Mouse (Mus musculus) CD4-positive, CD25-positive, alpha-beta regulatory T cell, adult 4 months (primary cell): Measurements from ENCODE around the gene Dmrta2. TPM values are rescaled to one million over a fixed set of nuclear protein-coding genes. Genes with fewer than 3 reads are reported as not detected.

ENCODE experiments used
- ATAC-seq: one replicate; pipeline ENCODE4 v1.8.0; 2017
- polyA plus RNA-seq, 2 experiments: library from polyadenylated mRNA; unstranded; fragments of 100-300 nt; shearing (Covaris generic); gene quantifications; one replicate each; pipeline ENCODE4 v1.2.1; 2017

The Dmrta2 gene
- polyA plus RNA-seq, 2 experiments from 2014 or later, result not detected

DNA sequence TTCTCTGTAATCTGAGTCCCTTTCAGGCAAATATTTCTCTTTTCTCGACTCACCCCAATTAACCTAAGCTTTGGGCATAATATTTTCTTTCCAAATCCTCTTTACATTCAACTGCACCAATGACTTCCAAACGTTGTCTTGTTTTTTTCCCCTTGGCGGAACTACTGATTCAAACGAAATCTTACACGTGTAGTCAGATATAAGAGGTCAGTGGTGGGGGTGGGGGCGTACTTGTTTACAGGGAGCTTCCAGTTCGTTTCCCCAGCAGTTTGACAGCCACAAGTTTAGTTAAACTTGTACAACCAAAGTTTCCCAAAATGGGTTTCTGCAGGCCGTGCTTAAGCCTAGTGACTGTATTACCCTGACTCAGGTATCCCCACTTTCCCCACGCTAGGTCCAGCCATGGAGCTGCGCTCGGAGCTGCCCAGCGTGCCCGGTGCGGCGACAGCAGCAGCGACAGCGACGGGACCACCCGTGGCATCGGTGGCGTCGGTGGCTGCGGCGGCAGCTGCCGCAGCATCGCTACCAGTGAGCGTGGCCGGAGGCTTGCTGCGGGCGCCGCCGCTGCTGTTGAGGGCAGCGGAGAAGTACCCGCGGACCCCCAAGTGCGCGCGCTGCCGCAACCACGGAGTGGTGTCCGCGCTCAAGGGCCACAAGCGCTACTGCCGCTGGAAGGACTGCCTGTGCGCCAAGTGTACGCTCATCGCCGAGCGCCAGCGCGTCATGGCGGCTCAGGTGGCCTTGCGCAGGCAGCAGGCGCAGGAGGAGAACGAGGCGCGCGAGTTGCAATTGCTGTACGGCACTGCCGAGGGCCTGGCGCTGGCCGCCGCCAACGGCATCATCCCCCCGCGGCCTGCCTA, 1.8 kb downstream of the Dmrta2 start:
- no peak for ATAC-seq

DNA sequence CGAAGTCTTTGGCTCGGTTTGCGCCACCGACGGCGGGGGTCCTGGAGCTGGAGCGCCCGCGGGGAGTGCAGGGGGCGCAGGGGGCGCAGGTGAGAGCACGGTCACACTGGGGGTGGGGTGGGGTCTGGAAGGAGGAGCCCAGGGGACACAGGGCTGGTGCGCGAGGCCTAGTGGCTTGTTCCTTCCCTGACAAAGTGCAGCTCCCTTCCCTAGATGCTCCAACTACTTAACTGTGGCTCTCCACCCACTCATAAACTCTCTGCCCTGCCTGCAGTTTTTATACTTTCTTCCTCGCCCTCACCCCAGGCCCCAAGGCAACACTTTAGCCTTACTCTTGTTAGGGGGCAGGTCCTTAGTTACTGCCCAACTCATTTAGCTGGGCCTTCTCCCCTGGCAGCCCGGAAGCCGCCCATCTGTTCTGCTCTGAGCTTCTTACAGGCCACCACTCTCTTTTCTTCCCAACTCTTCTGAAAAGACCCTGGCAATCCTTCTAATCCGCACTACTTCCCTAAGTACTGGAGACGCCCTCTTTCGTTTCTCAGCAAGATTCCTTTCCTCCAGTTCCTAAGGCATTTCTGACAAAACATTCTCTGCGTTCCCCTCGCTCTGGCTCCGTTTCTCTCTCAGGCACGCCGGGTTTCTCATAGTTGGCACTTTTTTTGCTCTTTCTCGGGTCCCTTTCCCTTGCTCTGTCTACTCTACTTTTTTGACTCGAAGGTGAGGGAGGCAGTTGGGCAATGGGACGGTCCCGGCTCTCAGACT, 2.6 kb downstream of the Dmrta2 start:
- ATAC-seq, result no peak

DNA sequence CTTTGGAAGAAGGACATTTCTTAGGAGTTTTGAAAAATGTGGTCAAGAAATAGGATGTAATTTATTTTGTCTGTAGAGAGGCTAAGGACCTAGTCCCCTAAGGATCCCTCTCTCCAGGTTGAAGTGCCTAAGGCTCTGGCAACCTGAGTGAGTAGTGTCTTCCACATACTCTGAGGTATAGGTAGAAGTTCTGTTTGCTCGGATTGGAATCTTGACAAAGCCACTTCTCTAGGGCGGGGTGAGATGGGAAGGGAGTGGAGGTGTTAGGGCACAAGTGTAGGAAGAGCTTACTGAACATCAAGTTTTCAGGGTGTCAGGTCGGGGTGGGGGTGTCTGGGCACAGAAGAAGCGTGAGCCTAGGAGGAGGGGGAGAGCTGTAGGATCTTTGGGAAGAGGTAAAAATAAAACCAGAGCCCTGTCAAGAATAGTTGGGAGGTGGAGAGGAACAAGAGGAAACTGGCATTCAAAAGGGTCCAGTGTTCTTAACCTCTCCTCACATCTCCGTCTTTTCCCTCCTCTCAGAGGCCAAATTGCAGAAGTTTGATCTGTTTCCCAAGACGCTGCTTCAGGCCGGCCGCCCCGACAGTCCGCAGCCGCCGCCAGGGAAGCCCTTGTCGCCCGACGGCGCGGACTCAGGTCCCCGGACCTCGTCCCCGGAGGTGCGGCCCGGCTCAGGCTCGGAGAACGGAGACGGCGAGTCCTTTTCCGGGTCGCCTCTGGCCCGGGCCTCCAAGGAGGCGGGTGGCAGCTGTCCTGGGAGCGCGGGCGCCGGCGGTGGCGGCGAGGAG, 3.4 kb downstream of the Dmrta2 start:
- ATAC-seq, result no peak

DNA sequence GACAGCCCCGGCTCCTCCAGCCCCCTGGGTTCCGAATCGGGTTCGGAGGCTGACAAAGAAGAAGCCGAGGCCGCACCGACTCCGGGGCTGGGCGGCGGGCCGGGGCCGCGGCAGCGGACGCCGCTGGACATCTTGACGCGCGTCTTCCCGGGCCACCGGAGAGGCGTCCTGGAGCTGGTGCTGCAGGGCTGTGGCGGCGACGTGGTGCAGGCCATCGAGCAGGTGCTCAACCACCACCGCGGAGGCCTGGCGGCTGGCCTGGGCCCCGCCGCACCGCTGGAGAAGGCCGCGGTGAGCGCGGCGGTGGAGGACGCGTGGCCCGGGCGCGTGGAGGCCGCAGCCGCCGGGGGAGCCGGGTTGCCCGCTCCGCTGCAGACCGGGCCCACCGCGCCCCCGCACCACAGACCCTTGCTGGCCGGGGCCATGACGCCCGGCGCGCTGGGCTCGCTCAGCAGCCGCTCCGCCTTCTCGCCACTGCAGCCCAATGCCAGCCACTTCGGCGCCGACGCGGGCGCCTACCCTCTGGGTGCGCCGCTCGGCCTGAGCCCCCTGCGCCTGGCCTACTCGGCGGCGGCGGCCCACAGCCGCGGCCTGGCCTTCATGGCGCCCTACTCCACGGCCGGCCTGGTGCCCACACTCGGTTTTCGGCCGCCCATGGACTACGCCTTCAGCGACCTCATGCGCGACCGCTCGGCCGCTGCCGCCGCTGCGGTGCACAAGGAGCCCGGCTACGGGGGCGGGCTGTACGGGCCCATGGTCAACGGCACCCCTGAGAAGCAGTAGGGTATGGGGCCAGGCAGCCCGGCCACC, 4.2 kb downstream of the Dmrta2 start:
- no peak for ATAC-seq

DNA sequence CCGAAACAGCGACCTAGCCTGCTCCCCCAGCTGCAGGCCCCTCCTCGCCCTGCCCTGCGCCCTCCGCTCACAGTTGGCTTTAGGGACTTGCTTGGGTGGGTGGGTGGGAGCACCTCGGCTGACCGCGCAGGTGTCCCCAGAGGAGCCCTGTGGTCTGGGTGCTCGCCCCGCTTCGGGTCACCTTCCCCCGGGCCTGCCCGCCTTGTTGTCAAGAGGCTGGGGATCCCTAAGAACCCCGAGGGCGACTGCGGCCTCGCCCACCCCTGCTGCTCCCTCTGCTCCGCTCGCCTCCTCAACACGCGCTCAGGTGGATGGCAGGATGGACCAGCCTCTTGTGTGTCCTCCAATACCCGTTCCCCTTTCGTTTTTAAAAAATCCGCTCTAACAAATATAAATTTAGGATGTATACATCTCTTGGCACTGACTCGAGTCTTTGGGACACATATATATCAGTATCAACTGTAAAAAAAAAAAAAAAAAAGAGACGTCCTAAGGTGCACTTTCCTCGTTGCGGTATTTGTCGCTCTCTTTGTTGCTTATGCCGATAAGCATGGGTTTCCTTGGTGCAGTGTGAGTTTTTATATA, 4.9 kb downstream of the Dmrta2 start:
- no peak for ATAC-seq

DNA sequence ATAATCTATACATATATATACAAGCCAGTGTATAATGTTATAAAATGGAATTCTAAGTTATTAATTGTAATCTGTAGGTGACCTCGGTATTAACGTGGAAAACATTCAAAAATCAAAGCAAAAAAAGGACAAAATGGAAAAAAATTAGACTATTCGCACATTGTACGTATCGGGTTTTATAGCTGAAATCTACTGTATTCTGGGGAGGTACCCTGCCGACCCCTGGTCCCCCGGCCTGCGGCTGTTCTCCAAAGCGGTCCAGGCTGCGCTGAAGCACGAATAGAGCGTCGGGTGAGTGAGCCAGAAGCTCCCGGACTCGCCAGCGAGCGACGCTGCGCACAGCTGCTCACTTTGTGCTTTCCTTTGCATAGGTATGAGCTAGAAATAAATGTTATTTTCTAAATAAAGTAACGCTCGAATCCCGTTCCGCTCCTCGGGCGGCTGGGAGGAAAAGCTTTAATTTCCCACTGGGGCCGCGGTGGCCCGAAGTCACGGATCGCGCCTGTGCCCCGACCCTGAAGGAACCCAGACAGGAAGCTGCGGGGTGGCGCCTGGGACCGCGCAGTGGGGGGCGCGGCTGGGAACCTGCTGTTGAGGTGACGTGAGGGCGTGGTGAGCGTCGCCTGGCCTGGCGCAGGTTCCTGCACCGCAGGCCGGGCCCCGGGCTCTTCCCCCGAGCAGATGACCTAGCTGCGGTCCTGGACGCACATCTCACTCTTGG, 5.6 kb downstream of the Dmrta2 start:
- ATAC-seq, result peak; percentile 51

DNA sequence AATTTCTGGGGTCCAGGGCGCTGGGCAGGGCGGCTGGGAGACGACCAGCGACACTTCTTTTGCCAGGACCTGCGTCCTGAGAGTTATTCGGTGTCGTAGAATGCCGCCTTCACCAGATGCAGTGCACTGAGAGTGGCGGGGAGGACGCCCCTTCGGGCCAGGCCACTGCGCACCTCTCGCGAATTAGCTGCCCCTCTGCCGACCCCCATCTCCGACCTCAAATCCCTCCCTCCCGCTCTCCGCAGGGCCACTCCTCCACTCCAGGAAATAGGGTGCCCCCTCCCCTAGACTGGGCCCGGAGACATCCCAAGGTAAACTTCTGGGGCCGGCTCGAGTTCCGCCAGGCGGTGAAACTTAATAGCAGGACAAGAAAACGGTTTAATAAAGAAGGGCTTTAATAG, 6.2 kb downstream of the Dmrta2 start:
- ATAC-seq, result no peak

DNA sequence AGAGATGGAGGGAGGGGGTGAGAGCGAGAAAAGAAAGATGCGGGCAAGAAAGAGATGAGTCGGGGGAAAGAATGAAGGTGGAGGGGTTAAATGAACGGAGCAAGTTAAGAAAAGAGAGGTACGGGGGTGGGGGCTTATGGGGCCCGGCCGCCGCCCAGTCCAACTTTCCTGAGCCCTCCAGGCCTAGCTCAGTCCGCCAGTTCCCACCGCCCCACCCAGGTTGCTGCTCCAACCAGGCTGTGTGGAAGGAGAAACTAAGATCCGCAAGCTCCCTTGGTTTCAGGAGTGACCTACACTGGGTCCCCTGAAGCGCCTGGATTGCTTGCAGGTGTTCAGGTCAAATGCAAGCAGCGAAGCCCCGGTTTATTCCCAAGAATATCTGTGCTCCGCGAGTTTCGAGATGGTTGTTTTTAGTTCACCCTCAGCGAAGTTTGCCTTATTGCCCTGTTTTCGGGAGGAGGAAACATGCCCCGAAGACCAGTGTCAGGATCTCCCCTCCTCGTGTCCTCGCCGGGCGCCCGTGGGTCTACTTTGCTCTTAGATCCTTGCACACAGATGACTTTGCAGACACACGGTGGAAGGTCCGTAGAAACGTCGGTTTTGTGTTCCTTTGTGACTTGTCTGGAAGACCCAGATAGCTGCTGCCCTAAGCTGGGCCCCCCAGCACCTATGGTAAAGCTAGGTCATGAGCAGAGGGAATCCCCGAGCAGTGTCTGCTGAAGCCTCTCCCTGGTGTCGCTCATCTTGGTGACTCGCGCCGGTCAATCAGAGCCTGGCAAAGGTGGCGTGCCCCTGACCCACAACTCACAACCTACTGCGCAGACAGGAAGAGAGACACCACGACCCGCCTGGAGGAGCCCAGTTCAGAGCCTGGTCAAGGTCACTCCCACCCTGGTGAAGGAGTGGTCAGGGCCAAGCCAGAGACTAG, 6.9 kb downstream of the Dmrta2 start:
- no peak for ATAC-seq

DNA sequence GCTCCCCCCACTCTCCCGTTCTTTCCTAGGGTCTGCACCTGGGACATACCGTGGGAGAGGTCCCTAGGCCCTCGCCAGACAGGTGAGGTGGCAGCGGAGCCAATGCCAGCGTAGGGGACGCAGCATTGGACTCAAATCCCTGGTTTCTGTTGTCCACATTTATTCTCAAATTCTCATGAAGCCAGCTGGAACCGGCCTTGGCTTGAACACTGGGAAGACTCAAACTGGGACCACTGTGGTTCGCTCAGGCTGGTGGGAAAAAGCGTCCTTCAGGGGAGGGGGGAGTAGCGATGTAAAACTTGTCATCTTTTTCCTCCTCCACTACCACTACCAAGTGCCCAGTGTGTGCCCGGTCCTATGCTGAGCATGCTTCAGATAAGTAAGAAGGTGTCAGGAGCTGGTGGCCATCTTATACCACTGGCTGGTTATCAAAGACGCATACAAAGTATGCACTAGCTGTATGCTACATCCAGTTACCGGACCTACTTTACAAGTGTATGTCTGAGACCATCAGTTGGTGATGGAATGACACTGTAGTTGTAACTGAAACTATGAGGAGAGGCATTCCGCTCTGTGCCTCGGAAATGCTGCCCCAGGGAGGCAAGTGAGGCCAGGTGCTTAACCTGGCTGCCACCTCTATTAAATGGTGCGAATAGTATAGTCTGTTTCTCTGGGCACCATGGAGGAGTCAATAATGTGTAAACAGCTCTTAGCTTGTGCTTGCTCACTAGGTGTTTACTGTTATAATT, 7.7 kb downstream of the Dmrta2 start:
- ATAC-seq, result no peak

DNA sequence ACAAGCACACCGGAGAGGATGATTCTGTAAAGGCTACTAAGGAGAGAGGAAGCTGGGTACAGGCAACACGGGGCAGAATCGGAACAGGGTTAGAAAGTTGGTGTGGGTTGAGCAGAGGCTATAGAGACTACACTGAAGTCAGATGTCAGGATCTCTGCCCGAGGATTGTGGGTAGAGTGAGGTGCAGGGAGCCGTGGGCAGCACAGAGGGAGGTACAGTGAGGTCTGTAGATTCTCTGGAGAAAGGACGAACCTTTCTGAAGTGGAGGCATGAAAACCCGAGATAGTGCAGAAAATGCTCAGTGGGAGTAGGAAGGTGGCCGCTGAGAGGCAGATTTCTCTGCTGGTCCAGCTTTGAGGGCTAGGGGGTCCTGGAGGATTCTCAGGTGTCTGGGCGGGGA, 8.4 kb downstream of the Dmrta2 start:
- ATAC-seq, result no peak

DNA sequence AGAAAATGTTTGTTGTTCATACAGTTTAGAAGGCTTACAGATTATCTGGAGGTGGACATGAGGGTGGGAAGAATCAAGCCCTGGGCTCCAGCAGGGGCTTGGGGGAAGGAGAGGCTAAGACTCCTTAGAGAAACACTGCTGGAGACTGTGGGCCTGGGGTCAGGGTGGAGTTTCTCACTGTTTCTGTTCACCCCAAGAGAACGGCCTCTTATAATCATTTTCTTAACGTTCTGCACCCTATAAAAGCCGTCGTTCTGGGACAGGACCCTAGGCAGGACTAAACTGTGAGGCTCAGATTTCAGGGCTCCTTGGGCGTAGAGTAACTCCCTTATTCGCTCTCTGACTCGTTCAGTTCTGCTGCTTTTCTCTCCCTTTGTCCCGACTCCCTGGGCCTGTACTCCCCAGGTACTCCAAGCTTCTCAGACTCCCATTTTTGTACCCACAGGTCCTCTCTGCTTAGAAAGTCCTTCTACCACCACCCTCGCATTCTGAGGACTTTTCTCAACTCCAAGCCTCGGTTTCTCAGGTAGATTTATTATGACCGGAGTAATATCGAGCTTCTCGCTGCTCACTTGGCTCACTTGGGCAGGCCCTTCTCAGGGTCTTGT, 9.0 kb downstream of the Dmrta2 start:
- ATAC-seq, result no peak

DNA sequence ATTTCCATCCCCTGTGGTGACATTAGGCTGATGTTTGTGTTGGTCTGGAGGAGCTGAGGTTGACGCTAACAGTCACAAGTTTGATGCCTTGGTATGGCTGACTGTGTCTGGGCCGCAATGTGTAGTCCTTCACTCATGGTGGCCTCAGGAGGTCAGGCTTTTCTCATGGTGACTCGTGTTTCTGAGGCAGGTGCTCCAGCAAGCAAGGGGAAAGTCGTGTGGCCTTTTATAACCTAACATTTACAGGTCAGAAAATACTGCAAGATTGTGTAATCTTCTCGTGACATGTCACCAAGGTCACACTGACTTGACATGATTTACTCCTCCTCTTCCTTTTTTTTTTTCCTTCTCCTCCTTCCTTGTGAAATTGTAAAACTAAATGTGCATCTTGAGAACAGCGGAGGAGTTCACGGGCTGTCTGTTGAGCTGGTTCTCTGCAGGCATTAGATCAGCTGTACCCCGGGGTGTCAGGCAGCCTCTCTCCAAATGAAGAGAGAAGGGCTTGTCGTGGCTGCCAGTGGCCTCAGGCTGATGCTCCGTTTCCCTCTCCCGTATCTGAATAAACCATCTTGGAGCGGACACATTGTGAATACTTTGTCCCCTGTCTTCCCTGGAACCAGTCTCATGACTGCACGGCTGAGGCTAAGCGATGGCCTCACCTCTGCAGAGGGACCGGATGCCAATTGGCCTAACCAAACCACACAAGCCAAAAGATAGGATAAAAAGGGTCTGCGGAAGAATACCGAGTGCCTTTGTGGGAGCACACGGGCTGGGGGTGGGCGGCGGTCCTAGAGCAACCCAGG, 9.9 kb downstream of the Dmrta2 start:
- ATAC-seq, result no peak

DNA sequence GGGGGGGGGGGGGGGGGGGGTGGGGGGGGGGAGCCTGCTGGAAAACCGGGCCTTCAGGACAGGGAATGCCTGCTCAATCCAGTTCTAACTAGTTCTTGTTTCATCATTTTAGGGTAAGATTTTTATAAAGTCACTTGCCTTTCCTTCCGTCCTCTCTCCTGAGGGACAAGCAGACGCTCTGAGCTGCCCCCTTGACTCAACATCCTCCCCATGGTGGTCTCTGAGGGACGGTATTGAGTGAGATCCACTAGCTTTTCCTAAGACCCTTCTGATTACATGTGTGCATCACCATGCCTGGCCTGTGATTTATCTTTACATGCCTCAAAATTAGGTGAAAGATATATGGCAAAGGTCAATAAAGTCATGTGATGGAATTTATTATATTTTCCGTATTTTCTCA, 10.6 kb downstream of the Dmrta2 start:
- no peak for ATAC-seq

DNA sequence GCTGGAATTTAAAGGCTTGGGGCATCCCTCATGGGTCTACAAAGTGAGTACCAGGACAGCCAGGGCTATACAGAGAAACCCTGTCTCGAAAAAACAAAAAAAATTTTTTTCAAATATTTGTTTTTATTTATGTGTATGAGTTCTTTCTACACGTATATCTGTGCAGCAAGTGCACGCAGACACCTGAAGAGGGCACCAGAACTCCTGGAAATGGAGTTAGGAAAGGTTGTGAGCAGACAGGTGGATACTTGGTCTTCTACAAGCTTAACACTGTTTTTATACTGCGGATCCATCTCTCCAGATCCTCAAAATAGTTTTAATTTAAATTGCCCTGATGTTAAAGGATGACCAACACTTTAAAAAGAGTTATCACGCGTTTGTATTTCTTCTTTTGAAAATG, 11.4 kb downstream of the Dmrta2 start:
- ATAC-seq, result no peak

DNA sequence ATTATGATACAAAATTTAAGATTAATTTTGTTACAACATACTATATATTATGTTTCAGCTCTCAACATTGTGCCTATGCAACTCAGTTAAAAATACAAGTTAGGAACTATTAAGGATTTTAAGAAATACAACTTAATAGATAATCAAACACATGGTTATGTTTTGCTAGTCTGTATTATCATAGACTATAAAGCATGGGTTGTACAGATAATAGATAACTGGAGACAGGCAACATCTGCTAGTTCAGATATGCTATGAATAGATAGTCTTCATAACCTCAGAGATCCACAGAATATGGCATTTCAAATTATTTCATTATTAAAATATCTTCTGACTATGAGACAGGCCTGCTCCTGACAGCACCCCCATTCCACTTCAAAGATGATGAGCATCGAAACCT, 28.2 kb downstream of the Dmrta2 start:
- ATAC-seq, result no peak

DNA sequence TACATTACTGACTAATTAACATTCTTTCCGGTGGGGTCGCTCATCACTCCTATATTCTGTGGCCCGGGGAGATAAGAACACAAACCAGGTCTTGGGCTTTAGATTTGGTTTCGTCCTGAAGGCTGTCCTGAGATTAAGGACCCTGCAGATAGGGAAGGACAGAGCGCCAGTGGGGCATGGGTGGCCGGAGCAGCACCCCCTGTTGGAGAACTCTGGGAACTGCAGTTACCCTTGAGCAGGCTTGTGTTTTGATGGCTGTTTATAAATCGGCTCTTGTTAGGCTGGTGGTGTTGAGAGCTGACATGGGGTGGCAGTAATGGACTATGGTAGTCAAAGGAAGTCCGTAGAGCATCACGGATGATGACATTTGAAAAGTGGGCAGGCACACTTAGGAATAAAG, 41.3 kb downstream of the Dmrta2 start:
- ATAC-seq, result no peak

DNA sequence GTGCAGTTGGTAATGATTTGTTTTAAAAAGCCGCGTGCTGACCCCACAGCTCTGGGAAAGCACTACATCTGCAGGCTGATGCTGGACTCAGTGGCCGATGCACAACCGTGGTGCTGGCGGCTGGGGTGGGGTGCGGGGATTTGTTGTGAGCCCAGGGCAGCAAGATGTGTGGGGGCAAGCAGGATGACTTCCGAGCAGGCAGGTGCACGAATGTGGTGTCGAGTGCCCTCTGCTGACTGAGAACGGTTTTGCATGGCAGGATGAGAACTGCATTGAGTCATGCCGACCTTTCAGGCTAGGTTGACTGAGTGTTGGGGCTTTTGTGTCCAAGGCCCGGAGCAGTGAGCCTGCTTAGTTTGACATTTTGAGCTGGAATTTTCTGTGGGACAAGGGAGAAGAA, 42.4 kb downstream of the Dmrta2 start:
- ATAC-seq, result peak; percentile 77
